Mouse (Mus musculus): ENCODE results near the gene Tnr. TPM values are rescaled to one million over a fixed set of nuclear protein-coding genes. Genes with fewer than 3 reads are reported as not detected.

Tnr gene
- total and polyA plus RNA-seq, 3 experiments = 0.01 TPM; not detected in 2

DNA sequence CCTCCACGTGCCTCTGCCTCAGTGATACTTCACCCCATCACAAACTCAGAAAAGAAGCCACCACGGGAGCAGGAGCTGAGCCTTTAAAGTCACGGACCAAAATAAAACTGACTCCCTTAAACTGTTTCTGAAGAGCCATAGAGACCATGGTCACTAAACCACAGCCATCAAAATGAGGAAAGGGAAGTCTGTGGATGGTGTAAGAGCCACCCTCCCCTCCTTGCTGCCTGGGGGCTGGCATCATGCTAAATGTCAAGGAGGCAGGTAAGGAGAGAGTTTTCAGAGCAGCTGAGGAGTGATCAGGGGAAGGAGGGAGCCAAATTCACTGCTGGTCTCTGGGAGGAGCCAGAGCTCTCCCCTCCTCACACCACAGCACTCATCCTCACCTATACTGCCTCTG is 290.8 kb downstream of the Tnr start:
- no peak for DNase-seq (ENCODE audit: low read depth, low spot score)
- no peaks in the 10 kb centered on the region for H3K27me3 ChIP-seq (ENCODE audit: control insufficient read depth in 1 of 2, insufficient read depth in 2 of 2, low read length in 2 of 2)
- TF ChIP-seq CHD2 (IDR thresholded peaks at IDR 0.05; ENCODE audit: low read length) = no peak
- TF ChIP-seq MYB (IDR thresholded peaks at IDR 0.05; ENCODE audit: low read depth, low read length) = no peak
- TF ChIP-seq E2F4 (IDR thresholded peaks at IDR 0.05; ENCODE audit: borderline replicate concordance, low read depth, low read length) = no peak
- no peak overlapping the region for H3K27ac ChIP-seq (ENCODE audit: control insufficient read depth, low read depth, low read length)
- no peaks in the 10 kb centered on the region for H3K79me2 ChIP-seq (ENCODE audit: control insufficient read depth, insufficient read depth, low read length, poor library complexity)
- no peak overlapping the region for H3K4me3 ChIP-seq (ENCODE audit: control insufficient read depth in 1 of 2, insufficient read depth in 1 of 2, low read depth in 2 of 2, low read length in 2 of 2)
- H3K9me3 ChIP-seq (replicated peaks; ENCODE audit: insufficient read depth, low read length) = no peaks in the 10 kb centered on the region
- no peaks in the 10 kb centered on the region for H3K4me1 ChIP-seq (ENCODE audit: control insufficient read depth in 1 of 2, insufficient read depth in 2 of 2, low read length in 2 of 2)
- no peaks in the 10 kb centered on the region for H3K36me3 ChIP-seq (ENCODE audit: control insufficient read depth in 1 of 2, insufficient read depth in 2 of 2, low read length in 2 of 2)
- H3K9ac ChIP-seq (ENCODE audit: control insufficient read depth, low read depth, low read length, poor library complexity, severe bottlenecking) = no peak overlapping the region

DNA sequence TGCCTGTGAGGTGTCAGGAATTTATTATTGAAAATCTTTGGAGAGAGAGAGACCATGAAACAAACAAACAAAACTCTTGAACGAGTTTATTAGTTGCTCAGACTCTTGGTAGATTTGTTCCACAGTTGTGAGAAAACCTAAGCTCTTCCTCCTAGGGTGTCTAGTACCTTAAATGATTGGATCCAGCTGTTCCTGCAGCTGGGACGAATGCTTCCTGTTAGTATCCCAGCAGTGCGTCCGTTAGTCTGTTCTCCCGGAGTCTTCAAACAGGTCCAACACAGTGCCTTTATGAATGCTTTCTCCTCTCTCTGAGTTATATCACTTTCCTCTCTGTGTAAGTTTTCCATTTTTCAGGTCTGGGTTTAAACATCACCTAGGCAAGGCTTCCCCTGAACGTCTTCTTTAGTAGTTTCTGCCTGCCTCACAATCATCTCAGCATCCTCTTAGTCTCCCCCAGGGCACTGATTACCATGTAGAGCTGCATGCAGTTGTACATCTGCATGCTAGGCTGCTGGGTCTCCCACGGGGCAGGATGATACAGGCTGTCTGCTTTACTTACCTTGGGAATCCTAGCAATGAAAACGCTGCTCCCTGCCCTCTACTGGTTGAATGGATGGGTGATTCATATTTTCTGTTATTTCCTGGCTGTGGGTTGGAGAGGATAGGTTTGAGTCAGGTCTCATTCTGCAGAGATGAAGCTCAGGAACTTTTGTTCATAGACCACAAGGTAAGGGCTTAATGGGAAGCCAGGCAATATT is 293.2 kb downstream of the Tnr start:
- TF ChIP-seq ZC3H11A (IDR thresholded peaks at IDR 0.05; ENCODE audit: low read depth, low read length) (no peak), NELFE (IDR thresholded peaks at IDR 0.05; ENCODE audit: low read depth, low read length) (no peak)
- Histone ChIP-seq H3K9ac (ENCODE audit: control insufficient read depth, low read depth, low read length, poor library complexity, severe bottlenecking) (no peak overlapping the region), H3K79me2 (ENCODE audit: control insufficient read depth, insufficient read depth, low read length, poor library complexity) (no peaks in the 10 kb centered on the region), H3K27me3 (ENCODE audit: control insufficient read depth in 1 of 2, insufficient read depth in 2 of 2, low read length in 2 of 2) (no peaks in the 10 kb centered on the region), H3K4me3 (ENCODE audit: control insufficient read depth in 1 of 2, insufficient read depth in 1 of 2, low read depth in 2 of 2, low read length in 2 of 2) (no peak overlapping the region), H3K4me1 (ENCODE audit: control insufficient read depth in 1 of 2, insufficient read depth in 2 of 2, low read length in 2 of 2) (no peaks in the 10 kb centered on the region), H3K36me3 (ENCODE audit: control insufficient read depth in 1 of 2, insufficient read depth in 2 of 2, low read length in 2 of 2) (no peaks in the 10 kb centered on the region), H3K27ac (ENCODE audit: control insufficient read depth, low read depth, low read length) (no peak overlapping the region), H3K9me3 (replicated peaks; ENCODE audit: insufficient read depth, low read length) (no peaks in the 10 kb centered on the region)
- no peak for DNase-seq (ENCODE audit: low read depth, low spot score)

DNA sequence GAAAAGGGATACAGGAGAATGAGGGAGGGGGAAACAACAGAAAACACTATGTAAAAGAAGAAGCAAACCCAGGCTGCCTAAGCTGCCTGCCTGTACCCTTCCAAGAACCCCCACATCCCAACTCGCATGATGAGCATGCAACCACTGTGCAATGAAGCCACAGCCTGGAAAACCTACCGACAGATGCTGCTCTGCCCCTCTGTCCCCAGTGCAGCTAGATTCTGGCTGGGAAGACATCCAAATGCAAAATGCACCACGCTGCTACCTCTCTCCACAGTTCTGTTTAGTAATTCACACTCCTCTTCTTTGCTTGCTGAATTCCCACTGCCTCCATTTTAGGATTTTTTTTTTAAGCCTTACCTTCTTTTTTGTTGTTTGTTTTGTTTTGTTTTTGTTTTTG is 295.9 kb downstream of the Tnr start:
- Histone ChIP-seq H3K79me2 (ENCODE audit: control insufficient read depth, insufficient read depth, low read length, poor library complexity) (no peaks in the 10 kb centered on the region), H3K27ac (ENCODE audit: control insufficient read depth, low read depth, low read length) (no peak overlapping the region), H3K4me3 (ENCODE audit: control insufficient read depth in 1 of 2, insufficient read depth in 1 of 2, low read depth in 2 of 2, low read length in 2 of 2) (no peak overlapping the region), H3K9ac (ENCODE audit: control insufficient read depth, low read depth, low read length, poor library complexity, severe bottlenecking) (no peak overlapping the region), H3K4me1 (ENCODE audit: control insufficient read depth in 1 of 2, insufficient read depth in 2 of 2, low read length in 2 of 2) (no peaks in the 10 kb centered on the region), H3K36me3 (ENCODE audit: control insufficient read depth in 1 of 2, insufficient read depth in 2 of 2, low read length in 2 of 2) (no peaks in the 10 kb centered on the region), H3K9me3 (replicated peaks; ENCODE audit: insufficient read depth, low read length) (no peaks in the 10 kb centered on the region), H3K27me3 (ENCODE audit: control insufficient read depth in 1 of 2, insufficient read depth in 2 of 2, low read length in 2 of 2) (no peaks in the 10 kb centered on the region)
- TF ChIP-seq ZMIZ1 (IDR thresholded peaks at IDR 0.05; ENCODE audit: low read depth, low read length) (no peak), ETS1 (IDR thresholded peaks at IDR 0.05; ENCODE audit: low read depth, low read length) (no peak), GABPA (IDR thresholded peaks at IDR 0.05; ENCODE audit: low read depth, low read length) (no peak), BHLHE40 (IDR thresholded peaks at IDR 0.05; ENCODE audit: borderline replicate concordance, low read depth, low read length) (no peak), RCOR1 (IDR thresholded peaks at IDR 0.05; ENCODE audit: low read depth, low read length) (no peak), USF1 (IDR thresholded peaks at IDR 0.05; ENCODE audit: low read depth, low read length) (no peak)
- no peak for DNase-seq (ENCODE audit: low read depth, low spot score)
